In the genomic region with DNA sequence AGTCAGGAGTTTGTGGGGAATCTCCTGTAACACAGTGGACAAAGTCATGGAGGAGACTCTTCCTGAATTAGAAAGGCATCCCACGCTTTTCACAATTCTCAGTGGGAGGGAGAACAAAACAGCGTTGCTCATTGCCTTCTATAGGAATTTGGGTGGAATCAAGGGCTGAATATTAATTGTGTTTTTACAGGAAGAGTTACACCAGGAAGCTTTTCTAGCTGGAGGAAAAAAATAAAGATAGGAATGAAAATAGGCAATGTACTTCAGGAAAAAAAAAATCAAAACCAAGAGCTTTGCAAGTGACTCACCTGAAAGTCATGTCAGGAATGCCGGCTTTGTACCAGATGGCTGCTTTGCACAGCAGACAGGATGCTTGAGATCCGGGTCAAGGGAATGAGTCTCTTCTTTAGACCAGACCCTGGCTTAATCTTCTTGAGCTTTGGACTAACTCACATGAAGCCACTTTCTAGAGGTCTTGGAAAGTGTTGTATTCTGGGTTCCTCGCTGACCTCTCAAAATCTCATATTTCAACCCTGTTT, we compare ENCODE assay signal across 10 mouse cellular contexts.
DNase-seq lines count a peak whose midpoint lies in the region; ATAC-seq lines count a peak whose summit lies in the region.
"Had no signal": no experiment of that assay in that cellular context is flagged by ENCODE, and none has a peak within 500 bp of the region (broad histone marks: within the 10 kb centered on the region; RNA-seq: fewer than 3 reads in every experiment).

No protein-coding gene starts in this region.

- H3K4me1 ChIP-seq in heart, embryonic 11.5 days (ENCODE audit: control insufficient read depth, insufficient read depth, low read length), result peaks cover 4% of the 10 kb centered on the region; the same call in 1 of the 2 replicates
- H3K4me1 ChIP-seq in heart, embryonic 13.5 days, result peaks cover 31% of the 10 kb centered on the region

- H3K27ac ChIP-seq in heart, embryonic 11.5 days (ENCODE audit: low read depth, low read length), result no peak overlapping the region
- peak overlapping the region; percentile 72 for H3K27ac ChIP-seq in heart, embryonic 13.5 days (replicated peaks)

- no peak for ATAC-seq in heart, embryonic 11.5 days (replicated peaks; ENCODE audit: insufficient number of reproducible peaks, low FRiP score, low TSS enrichment)
- no peak for ATAC-seq in heart, embryonic 13.5 days (ENCODE audit: extremely low read depth, insufficient number of reproducible peaks, low FRiP score, low TSS enrichment)

- peak; percentile 96 for DNase-seq in heart, adult 11 months
- DNase-seq in R1 (ENCODE audit: low read depth, low spot score), result peak; percentile 84
- peak; percentile 22 for DNase-seq in lung, postnatal 10 days
- DNase-seq in thymus, postnatal 36 days, result no peak
- no peak for DNase-seq in spleen, adult 12 weeks (ENCODE audit: low spot score)
- DNase-seq in urinary bladder, postnatal 25 days (ENCODE audit: low spot score), result no peak
- DNase-seq: thymus, postnatal 4 days had no signal

- H3K4me2 ChIP-seq in heart, embryonic 11.5 days, result no peak overlapping the region
- H3K4me2 ChIP-seq in heart, embryonic 13.5 days, result 0 out of 2 replicates have a peak overlapping the region, but pooled peaks have one; percentile 25
- H3K4me2 ChIP-seq: liver, embryonic 11.5 days had no signal

- H3K9ac ChIP-seq in heart, embryonic 11.5 days (ENCODE audit: low read depth, low read length), result no peak overlapping the region
- H3K9ac ChIP-seq in heart, embryonic 13.5 days, result no peak overlapping the region

- no peaks in the 10 kb centered on the region for H3K36me3 ChIP-seq in heart, embryonic 11.5 days (ENCODE audit: control insufficient read depth, insufficient read depth, low read length)
- no peaks in the 10 kb centered on the region for H3K36me3 ChIP-seq in heart, embryonic 13.5 days

- H3K27me3 ChIP-seq in heart, embryonic 11.5 days (ENCODE audit: control insufficient read depth, insufficient read depth, low read length), result no peaks in the 10 kb centered on the region
- H3K27me3 ChIP-seq in heart, embryonic 13.5 days (replicated peaks), result no peaks in the 10 kb centered on the region

- H3K9me3 ChIP-seq in heart, embryonic 11.5 days (replicated peaks; ENCODE audit: control insufficient read depth, low read length), result no peaks in the 10 kb centered on the region
- H3K9me3 ChIP-seq in heart, embryonic 13.5 days, result no peaks in the 10 kb centered on the region

- 40% methylated on average over 5 of the region's 5 CpGs for WGBS in heart, embryonic 11.5 days (ENCODE audit: insufficient replicate concordance)
- WGBS in heart, embryonic 13.5 days, result 29% methylated on average over 5 of the region's 5 CpGs

- H3K4me3 ChIP-seq in heart, embryonic 11.5 days (ENCODE audit: low read depth, low read length), result no peak overlapping the region
- no peak overlapping the region for H3K4me3 ChIP-seq in heart, embryonic 13.5 days

Comparison
In these comparisons a context has a peak if more than half of its experiments do, and no peak if none do; other contexts are left out.
1. DNase-seq: peak in heart, adult 11 months (single experiment), R1 (single experiment) and lung, postnatal 10 days (single experiment); none in thymus, postnatal 36 days (0 of 2), spleen, adult 12 weeks (single experiment) and urinary bladder, postnatal 25 days (single experiment).